Mouse (Mus musculus) CD4-positive, CD25-positive, alpha-beta regulatory T cell, adult 2 months (primary cell): ENCODE data around the gene Kiz.

ENCODE experiments used
- DNase-seq: peaks from one replicate; pipeline ENCODE4 v3.0.0-alpha.2; 2012; ENCODE audit warnings: low read depth, low spot score

Gene Kiz

GRCm38 (mm10) chr2:146855599-146856039 lies at the start of gene Kiz:
TSS of gene Kiz (plus strand) at chr2:146855864.
- peak; percentile 96 for DNase-seq

GRCm38 (mm10) chr2:146809706-146810256 lies 45.9 kb upstream of the Kiz start:
- DNase-seq, result no peak

- DNase-seq, result no peak
These were observed 45.0 kb upstream of the Kiz start for GRCm38 (mm10) chr2:146810695-146811094.

GRCm38 (mm10) chr2:146814978-146815377 lies 40.7 kb upstream of the Kiz start:
- no peak for DNase-seq

- DNase-seq, result no peak
These were observed 36.6 kb upstream of the Kiz start for GRCm38 (mm10) chr2:146819065-146819464.

GRCm38 (mm10) chr2:146823483-146823951 lies 32.1 kb upstream of the Kiz start:
- DNase-seq, result no peak

- DNase-seq, result no peak
These were observed 31.6 kb upstream of the Kiz start for GRCm38 (mm10) chr2:146824043-146824442.

- DNase-seq, result no peak
These were observed 27.7 kb upstream of the Kiz start for GRCm38 (mm10) chr2:146828006-146828405.

GRCm38 (mm10) chr2:146833222-146834063 lies 22.2 kb upstream of the Kiz start:
- DNase-seq, result no peak

GRCm38 (mm10) chr2:146834064-146834313 lies 21.7 kb upstream of the Kiz start:
- no peak for DNase-seq

GRCm38 (mm10) chr2:146834314-146835201 lies 21.1 kb upstream of the Kiz start:
- DNase-seq, result peak; percentile 18

- no peak for DNase-seq
These were observed 20.2 kb upstream of the Kiz start for GRCm38 (mm10) chr2:146835241-146835990.

- DNase-seq, result no peak
These were observed 19.4 kb upstream of the Kiz start for GRCm38 (mm10) chr2:146836246-146836645.

GRCm38 (mm10) chr2:146836871-146837550 lies 18.7 kb upstream of the Kiz start:
- no peak for DNase-seq

GRCm38 (mm10) chr2:146837653-146838052 lies 18.0 kb upstream of the Kiz start:
- DNase-seq, result no peak

- DNase-seq, result no peak
These were observed 16.9 kb upstream of the Kiz start for GRCm38 (mm10) chr2:146838596-146839302.

- DNase-seq, result no peak
These were observed 16.2 kb upstream of the Kiz start for GRCm38 (mm10) chr2:146839303-146840030.

GRCm38 (mm10) chr2:146847863-146848262 lies 7.8 kb upstream of the Kiz start:
- no peak for DNase-seq

- peak; percentile 78 for DNase-seq
These were observed 456 bp downstream of the Kiz start for GRCm38 (mm10) chr2:146856120-146856519.

GRCm38 (mm10) chr2:146856853-146857252 lies 1.2 kb downstream of the Kiz start:
- DNase-seq, result no peak
